Mouse (Mus musculus): ENCODE measurements at regions not wholly inside any gene's neighbourhood (a gene's known extent, or its start where the extent isn't known, plus 50 kb on each side); places are given as distances from the start of the nearest gene placed in this dataset.

GRCm38 (mm10) chr5:111789904-111790303, 56.2 kb downstream of the Gm26897 start:
- DNase-seq (ENCODE audit: low read depth in 2 of 2, low spot score in 2 of 2): no peak

- DNase-seq (ENCODE audit: low read depth in 2 of 2, low spot score in 2 of 2): no peak
Observed at GRCm38 (mm10) chr5:111790527-111790926, 56.8 kb downstream of the Gm26897 start.

GRCm38 (mm10) chr5:111791089-111791561, 57.4 kb downstream of the Gm26897 start:
- no peak for DNase-seq (ENCODE audit: low read depth in 2 of 2, low spot score in 2 of 2)

DNA sequence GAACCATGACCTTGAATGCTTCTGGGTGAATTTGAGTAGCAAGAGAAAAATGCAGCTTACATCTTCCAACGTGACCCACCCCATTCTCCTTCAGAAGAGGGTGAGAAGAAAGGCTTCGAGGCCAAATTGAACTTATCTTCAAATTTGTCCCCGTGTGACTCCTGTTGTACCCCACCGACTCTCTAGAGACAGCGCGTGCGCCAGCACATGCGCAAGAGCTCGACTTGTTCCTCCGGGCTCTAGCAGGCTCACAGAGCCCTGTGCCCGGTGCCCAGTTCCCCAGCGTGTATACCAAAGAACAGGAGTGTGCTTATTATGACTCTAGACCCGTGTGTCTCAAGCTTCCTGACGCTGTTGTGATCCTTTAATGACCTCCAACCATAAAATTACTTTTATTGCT, 59.0 kb downstream of the Gm26897 start:
- no peak for DNase-seq (ENCODE audit: low read depth in 2 of 2, low spot score in 2 of 2)

GRCm38 (mm10) chr5:111793178-111793577, 59.5 kb downstream of the Gm26897 start:
- DNase-seq (ENCODE audit: low read depth in 2 of 2, low spot score in 2 of 2): no peak

GRCm38 (mm10) chr5:111796889-111797288, 63.2 kb downstream of the Gm26897 start:
- no peak for DNase-seq (ENCODE audit: low read depth in 2 of 2, low spot score in 2 of 2)

- no peak for DNase-seq (ENCODE audit: low read depth in 2 of 2, low spot score in 2 of 2)
Observed at GRCm38 (mm10) chr5:111799700-111800311, 66.1 kb downstream of the Gm26897 start.

GRCm38 (mm10) chr5:111800511-111800910, 66.8 kb downstream of the Gm26897 start:
- DNase-seq (ENCODE audit: low read depth in 2 of 2, low spot score in 2 of 2): no peak

- DNase-seq (ENCODE audit: low read depth in 2 of 2, low spot score in 2 of 2): no peak
Observed at GRCm38 (mm10) chr5:111801051-111801450, 67.3 kb downstream of the Gm26897 start.

DNA sequence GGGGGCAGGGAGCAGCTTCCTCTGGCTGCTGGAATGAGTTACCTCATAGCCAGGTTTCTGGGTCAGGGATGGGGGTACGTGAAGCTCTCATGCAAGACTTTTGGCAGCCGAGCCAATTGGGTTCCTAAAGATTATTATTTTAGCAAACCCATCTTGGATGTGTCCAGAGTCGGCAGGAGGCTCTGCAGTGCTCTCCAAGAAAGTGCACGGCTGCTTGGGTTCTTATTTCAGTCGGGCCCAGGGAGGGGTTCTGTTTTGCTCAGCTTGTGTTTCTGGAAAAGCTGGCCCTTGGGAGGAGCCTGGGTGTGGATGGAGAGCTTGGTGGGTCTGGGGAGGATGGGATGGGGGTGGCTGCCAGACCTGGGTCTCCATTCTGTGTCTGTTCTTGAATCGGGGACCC, 70.8 kb downstream of the Gm26897 start:
- no peak for DNase-seq (ENCODE audit: low read depth in 2 of 2, low spot score in 2 of 2)

- no peak for DNase-seq (ENCODE audit: low read depth in 2 of 2, low spot score in 2 of 2)
Observed at GRCm38 (mm10) chr5:111805150-111805549, 71.4 kb downstream of the Gm26897 start.

DNA sequence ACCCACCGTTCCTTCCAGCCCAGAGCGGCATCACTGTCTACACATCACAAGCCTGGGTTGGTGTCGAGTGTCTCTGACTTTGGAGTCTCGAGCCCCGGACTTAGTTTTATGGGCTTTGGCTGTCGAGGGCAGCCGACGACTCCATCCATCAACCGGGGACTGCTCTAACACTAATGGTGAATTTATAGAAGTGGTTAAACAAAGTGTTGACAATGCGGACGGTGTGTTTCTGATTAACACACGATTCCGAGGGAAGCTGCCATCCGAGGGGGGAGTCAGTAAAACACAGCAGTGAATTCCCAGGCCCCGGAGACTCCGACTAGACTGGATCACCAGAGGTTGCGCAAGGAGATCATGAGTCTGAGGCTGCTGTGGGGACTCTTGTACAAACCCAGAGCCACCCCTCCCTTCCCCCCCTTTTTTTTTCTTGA, 72.1 kb downstream of the Gm26897 start:
- DNase-seq (ENCODE audit: low read depth in 2 of 2, low spot score in 2 of 2): no peak

GRCm38 (mm10) chr5:111810079-111810808, 76.5 kb downstream of the Gm26897 start:
- no peak for DNase-seq (ENCODE audit: low read depth in 2 of 2, low spot score in 2 of 2)

DNA sequence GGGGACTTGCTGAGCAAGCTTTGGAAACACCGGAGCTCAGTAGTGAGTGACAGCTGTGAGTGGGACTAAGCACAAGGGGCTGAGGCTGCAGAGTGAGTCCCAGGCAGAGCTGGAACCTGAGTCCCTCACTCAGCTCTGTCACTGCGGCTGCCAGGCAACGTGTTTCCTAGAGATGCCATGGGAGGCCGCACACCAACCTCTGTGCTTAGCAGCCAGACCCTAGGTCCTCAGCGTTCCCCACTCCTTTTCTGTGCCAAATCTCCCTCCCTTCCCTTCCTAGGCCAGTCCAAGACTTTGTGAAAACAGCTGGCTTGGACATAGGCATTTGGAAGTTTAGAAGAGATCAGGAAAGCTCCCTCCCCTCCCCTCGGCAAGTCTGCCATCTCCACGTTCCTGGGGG, 78.9 kb downstream of the Gm26897 start:
- DNase-seq (ENCODE audit: low read depth in 2 of 2, low spot score in 2 of 2): no peak

GRCm38 (mm10) chr5:111813090-111813753, 79.5 kb downstream of the Gm26897 start:
- no peak for DNase-seq (ENCODE audit: low read depth in 2 of 2, low spot score in 2 of 2)

- peak; percentile 14 to 46 for DNase-seq (ENCODE audit: low read depth in 2 of 2, low spot score in 2 of 2)
Observed at GRCm38 (mm10) chr5:111814893-111815760, 81.4 kb downstream of the Gm26897 start.

GRCm38 (mm10) chr5:111820963-111821362, 87.2 kb downstream of the Gm26897 start:
- DNase-seq (ENCODE audit: low read depth in 2 of 2, low spot score in 2 of 2): no peak

- no peak for DNase-seq (ENCODE audit: low read depth in 2 of 2, low spot score in 2 of 2)
Observed at GRCm38 (mm10) chr5:111822882-111823281, 89.2 kb downstream of the Gm26897 start.

DNA sequence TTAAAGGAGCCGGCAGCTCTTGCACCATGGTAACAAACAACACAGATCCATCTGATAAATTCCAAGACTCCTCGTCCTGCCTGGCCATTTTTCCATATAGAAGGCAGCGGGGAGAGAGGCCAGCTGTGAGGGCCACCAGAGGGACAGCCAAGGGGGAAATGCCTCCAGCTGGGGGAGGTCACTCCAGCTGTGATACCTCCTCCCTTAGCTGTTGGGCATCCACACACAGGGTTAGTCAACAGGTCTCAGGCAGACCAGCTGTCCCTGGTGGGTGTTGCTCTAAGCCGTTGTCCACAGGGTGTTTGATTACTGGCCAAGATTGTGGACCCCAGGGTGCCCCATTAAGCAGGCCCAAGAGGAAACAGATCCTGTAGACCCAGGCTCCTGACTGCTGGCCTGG, 89.7 kb downstream of the Gm26897 start:
- DNase-seq (ENCODE audit: low read depth in 2 of 2, low spot score in 2 of 2): no peak

GRCm38 (mm10) chr5:111823842-111824241, 90.1 kb downstream of the Gm26897 start:
- no peak for DNase-seq (ENCODE audit: low read depth in 2 of 2, low spot score in 2 of 2)

DNA sequence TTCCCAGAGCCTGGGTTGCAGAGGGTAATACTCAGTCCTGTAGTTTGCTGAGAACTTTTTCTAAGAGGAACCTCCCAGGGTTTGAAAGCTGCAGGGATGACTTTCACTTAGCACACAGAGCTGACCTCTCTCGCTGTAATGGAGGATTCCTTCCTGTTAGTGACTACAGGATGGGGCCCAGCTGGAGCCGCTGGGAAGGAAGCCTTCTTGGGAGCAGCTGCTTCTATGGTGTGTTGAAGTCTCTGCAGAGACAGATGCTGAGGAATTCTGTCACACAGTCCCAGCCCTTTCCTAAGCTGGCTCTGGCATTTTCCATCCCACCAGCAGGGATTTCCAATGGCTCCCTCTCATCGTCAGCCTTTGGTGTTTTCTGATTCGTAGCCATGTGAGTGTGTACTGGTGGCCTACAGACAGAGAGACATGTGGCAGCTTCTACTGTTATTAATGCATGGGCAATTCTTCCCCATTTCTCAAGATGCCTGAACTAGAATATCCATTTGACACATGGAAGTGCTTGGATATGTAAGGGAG, 90.9 kb downstream of the Gm26897 start:
- DNase-seq (ENCODE audit: low read depth in 2 of 2, low spot score in 2 of 2): no peak

All from CD8-positive naive resting alpha-beta T cell, adult 2 months (primary cell).